In the genomic region with DNA sequence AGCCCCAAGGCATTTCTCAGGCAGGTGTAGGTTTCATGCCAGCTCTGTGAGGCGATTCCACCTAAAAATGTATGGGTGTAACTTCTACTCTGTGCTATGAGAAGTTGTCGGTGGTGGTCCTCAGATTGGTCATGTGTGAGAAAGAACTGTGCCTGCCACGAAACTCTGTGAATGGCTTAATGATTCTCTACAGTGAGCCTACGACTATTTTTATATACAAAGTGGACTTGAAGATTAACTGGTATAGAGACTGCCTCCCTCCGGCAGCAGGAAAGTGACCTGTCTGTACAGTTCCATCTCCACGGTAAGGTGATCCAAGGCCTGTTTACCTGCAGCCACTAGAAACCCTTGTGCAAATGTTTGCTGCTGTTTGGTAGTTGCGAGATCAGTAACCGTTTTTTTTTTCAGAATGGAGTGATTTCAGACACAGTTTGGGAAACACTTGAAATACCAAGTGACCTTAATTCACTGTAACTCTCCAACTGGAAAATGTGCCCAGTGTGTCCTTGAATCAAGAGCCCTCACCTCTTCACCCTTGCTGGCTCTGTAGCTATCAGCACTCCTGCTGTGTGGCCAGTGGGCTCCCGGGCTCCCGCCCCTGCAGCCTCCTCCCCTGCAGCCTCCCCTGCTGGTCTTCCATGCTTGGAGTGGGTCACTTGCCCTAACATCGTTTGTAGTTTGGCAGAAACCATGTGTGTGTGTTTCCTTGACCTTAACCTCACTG, we compare ENCODE assay signal across 13 mouse cellular contexts.
DNase-seq lines count a peak whose midpoint lies in the region; ATAC-seq and TF ChIP-seq lines count a peak whose summit lies in the region.
"Had no signal": no experiment of that assay in that cellular context is flagged by ENCODE, and none has a peak within 500 bp of the region (broad histone marks: within the 10 kb centered on the region; RNA-seq: fewer than 3 reads in every experiment).

No protein-coding gene starts in this region.

- H3K4me1 ChIP-seq in heart, embryonic 14.5 days (ENCODE audit: control insufficient read depth in 2 of 2, insufficient read depth in 2 of 2, low read length in 2 of 2): peaks cover 14 to 57% of the 10 kb centered on the region in 2 experiments
- peaks cover 58% of the 10 kb centered on the region for H3K4me1 ChIP-seq in kidney, embryonic 15.5 days
- peaks cover 19% of the 10 kb centered on the region for H3K4me1 ChIP-seq in cerebellum, adult 2 months (ENCODE audit: control insufficient read depth, insufficient read depth, low read length)

- H3K9ac ChIP-seq in heart, embryonic 14.5 days (ENCODE audit: low read length): 0 out of 2 replicates have a peak overlapping the region, but pooled peaks have one; percentile 8
- no peak overlapping the region for H3K9ac ChIP-seq in kidney, embryonic 15.5 days
- H3K9ac ChIP-seq: forebrain, embryonic 12.5 days; limb, embryonic 15.5 days; midbrain, embryonic 13.5 days; stomach, embryonic 15.5 days had no signal

- H3K27ac ChIP-seq in heart, embryonic 14.5 days (replicated peaks in 1 of 2; ENCODE audit: control insufficient read depth in 1 of 2, insufficient read depth in 1 of 2, low read depth in 2 of 2, low read length in 2 of 2): peak overlapping the region; percentile 34 to 78
- peak overlapping the region; percentile 81 for H3K27ac ChIP-seq in kidney, embryonic 15.5 days
- H3K27ac ChIP-seq in cerebellum, adult 2 months (ENCODE audit: insufficient read depth, low read length): no peak overlapping the region
- H3K27ac ChIP-seq: forebrain, embryonic 12.5 days; layer of hippocampus, adult 2 months; limb, embryonic 15.5 days; midbrain, embryonic 13.5 days; stomach, embryonic 15.5 days had no signal

- peak overlapping the region; percentile 23 for H3K4me2 ChIP-seq in heart, embryonic 14.5 days (ENCODE audit: low read length)
- no peak overlapping the region for H3K4me2 ChIP-seq in kidney, embryonic 15.5 days
- H3K4me2 ChIP-seq: forebrain, embryonic 12.5 days; limb, embryonic 15.5 days; midbrain, embryonic 13.5 days; stomach, embryonic 15.5 days had no signal

- H3K27me3 ChIP-seq in heart, embryonic 14.5 days (ENCODE audit: control insufficient read depth, insufficient read depth, low read length): no peaks in the 10 kb centered on the region
- H3K27me3 ChIP-seq in kidney, embryonic 15.5 days: no peaks in the 10 kb centered on the region
- no peaks in the 10 kb centered on the region for H3K27me3 ChIP-seq in cerebellum, adult 2 months (ENCODE audit: control insufficient read depth, insufficient read depth, low read length)
- H3K27me3 ChIP-seq: forebrain, embryonic 12.5 days; limb, embryonic 15.5 days; midbrain, embryonic 13.5 days; stomach, embryonic 15.5 days had no signal

- no peaks in the 10 kb centered on the region for H3K9me3 ChIP-seq in heart, embryonic 14.5 days (ENCODE audit: control insufficient read depth, low read length)
- no peaks in the 10 kb centered on the region for H3K9me3 ChIP-seq in kidney, embryonic 15.5 days (replicated peaks)
- H3K9me3 ChIP-seq: forebrain, embryonic 12.5 days; limb, embryonic 15.5 days; midbrain, embryonic 13.5 days; stomach, embryonic 15.5 days had no signal

- no peak for DNase-seq in heart, adult 8-10 months (ENCODE audit: low spot score)
- DNase-seq in adrenal gland, postnatal 10 days: peak; percentile 65
- peak; percentile 64 for DNase-seq in lung, postnatal 14 days
- DNase-seq in MN1 (ENCODE audit: low spot score): no peak
- no peak for DNase-seq in cerebellum, adult 2 months
- no peak for DNase-seq in cerebellum, adult 9-10 months

- WGBS in heart, embryonic 14.5 days: 30% methylated on average over 11 of the region's 11 CpGs
- 33% methylated on average over 11 of the region's 11 CpGs for WGBS in kidney, embryonic 15.5 days
- WGBS in cerebellum, adult 2 months: 64% methylated on average over 11 of the region's 11 CpGs

- H3K36me3 ChIP-seq in heart, embryonic 14.5 days (ENCODE audit: control insufficient read depth, insufficient read depth, low read length): no peaks in the 10 kb centered on the region
- H3K36me3 ChIP-seq in kidney, embryonic 15.5 days: no peaks in the 10 kb centered on the region
- H3K36me3 ChIP-seq: forebrain, embryonic 12.5 days; limb, embryonic 15.5 days; midbrain, embryonic 13.5 days; stomach, embryonic 15.5 days had no signal

- no peak for TF ChIP-seq CTCF in cerebellum, adult 2 months (IDR thresholded peaks at IDR 0.05; ENCODE audit: borderline replicate concordance, insufficient read depth, low read depth, low read length)

- ATAC-seq in heart, embryonic 14.5 days (ENCODE audit: insufficient number of reproducible peaks, insufficient read depth, low FRiP score, low read depth): no peak; the same call in 1 of the 2 replicates
- peak; percentile 69 for ATAC-seq in kidney, embryonic 15.5 days (replicated peaks; ENCODE audit: low FRiP score)
- ATAC-seq: midbrain, embryonic 13.5 days had no signal

- H3K4me3 ChIP-seq in heart, embryonic 14.5 days (ENCODE audit: control insufficient read depth in 1 of 2, insufficient read depth in 1 of 2, low read depth in 1 of 2, low read length in 2 of 2): no peak overlapping the region
- no peak overlapping the region for H3K4me3 ChIP-seq in kidney, embryonic 15.5 days (replicated peaks)
- H3K4me3 ChIP-seq in cerebellum, adult 2 months (replicated peaks; ENCODE audit: insufficient read depth, low read depth, low read length): no peak overlapping the region
- H3K4me3 ChIP-seq: forebrain, embryonic 12.5 days; layer of hippocampus, adult 2 months; limb, embryonic 15.5 days; midbrain, embryonic 13.5 days; stomach, embryonic 15.5 days had no signal

- TF ChIP-seq POLR2A in cerebellum, adult 2 months (IDR thresholded peaks at IDR 0.05; ENCODE audit: borderline replicate concordance, insufficient read depth, low read length): no peak

Comparison
In these comparisons a context has a peak if more than half of its experiments do, and no peak if none do; other contexts are left out.
1. DNase-seq: peak in adrenal gland, postnatal 10 days (single experiment) and lung, postnatal 14 days (single experiment); none in heart, adult 8-10 months (single experiment), MN1 (single experiment), cerebellum, adult 2 months (0 of 2) and cerebellum, adult 9-10 months (single experiment).